Mouse (Mus musculus): ENCODE results near the gene Cldn19.

GRCm38 (mm10) chr4:119305418-119305817 lies 50.2 kb downstream of the Cldn19 start:
- TF ChIP-seq CTCF (IDR thresholded peaks at IDR 0.05; ENCODE audit: borderline replicate concordance, control insufficient read depth, extremely low read depth, insufficient read depth, low read length, poor library complexity) = no peak
- no peak for TF ChIP-seq POLR2A (IDR thresholded peaks at IDR 0.05; ENCODE audit: control insufficient read depth, extremely low read depth, insufficient read depth, low read length, poor library complexity)

Measured in thymus, adult 2 months (tissue).